Mouse (Mus musculus): ENCODE data around the gene Adamtsl3. TPM values are rescaled to one million over a fixed set of nuclear protein-coding genes. Genes with fewer than 3 reads are reported as not detected.

The Adamtsl3 gene
- polyA plus RNA-seq, 1 experiment from 2014 or later = 0.64 TPM

DNA sequence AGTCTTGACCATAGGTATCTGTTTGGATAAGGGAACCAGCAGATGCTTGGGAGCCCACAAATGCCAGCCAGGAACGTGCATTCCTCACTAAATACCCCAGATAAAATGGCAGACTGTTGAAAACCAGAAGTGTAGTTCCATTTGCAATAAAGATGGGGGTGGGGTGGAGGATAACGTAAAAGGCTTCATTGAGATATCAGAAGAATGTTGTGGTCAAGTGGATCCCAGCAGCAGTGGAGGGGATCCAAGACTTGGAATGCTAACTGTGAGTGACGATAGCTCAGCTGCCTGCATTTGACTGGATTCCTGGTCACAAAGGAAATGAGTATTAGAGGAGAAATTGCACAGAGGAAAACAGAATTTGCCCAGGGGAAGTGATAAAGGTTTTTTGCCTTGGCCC, 87.1 kb downstream of the Adamtsl3 start:
- no peak overlapping the region for H3K4me2 ChIP-seq (ENCODE audit: low read length)
- no peaks in the 10 kb centered on the region for H3K27me3 ChIP-seq (ENCODE audit: control insufficient read depth, insufficient read depth, low read depth, low read length)
- H3K4me1 ChIP-seq (ENCODE audit: control insufficient read depth, insufficient read depth, low read length) = peaks cover 4% of the 10 kb centered on the region; the same call in 1 of the 2 replicates
- no peak overlapping the region for H3K9ac ChIP-seq (ENCODE audit: low read depth, low read length)
- H3K27ac ChIP-seq (ENCODE audit: low read length) = no peak overlapping the region
- no peak overlapping the region for H3K4me3 ChIP-seq (ENCODE audit: low read depth, low read length)
- 74% methylated on average over 3 of the region's 3 CpGs for WGBS
- no peaks in the 10 kb centered on the region for H3K9me3 ChIP-seq (replicated peaks; ENCODE audit: control insufficient read depth, low read length, poor library complexity, severe bottlenecking)
- ATAC-seq = no peak
- H3K36me3 ChIP-seq (ENCODE audit: control insufficient read depth, insufficient read depth, low read length) = no peaks in the 10 kb centered on the region

DNA sequence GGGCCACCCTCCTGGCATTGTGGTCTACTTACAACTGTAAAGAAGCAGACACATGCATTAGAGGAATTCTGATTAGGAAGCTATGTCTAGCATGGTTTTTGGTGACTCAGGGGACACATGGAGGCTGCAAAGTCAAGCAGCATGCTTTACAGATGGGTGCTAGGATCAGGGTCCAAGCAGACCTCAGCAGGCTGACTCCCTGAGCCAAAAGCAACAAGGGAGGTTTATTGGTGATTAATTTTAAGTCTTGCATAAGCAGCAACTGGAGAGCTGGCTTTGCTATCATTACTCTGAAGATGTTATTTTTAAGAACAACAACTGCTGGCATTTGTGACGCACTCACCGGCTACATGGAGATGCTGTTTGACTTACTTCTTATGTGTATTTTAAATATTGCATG, 88.1 kb downstream of the Adamtsl3 start:
- no peak overlapping the region for H3K4me3 ChIP-seq (ENCODE audit: low read depth, low read length)
- H3K4me1 ChIP-seq (ENCODE audit: control insufficient read depth, insufficient read depth, low read length) = peaks cover 4% of the 10 kb centered on the region; the same call in 1 of the 2 replicates
- no peak for ATAC-seq
- H3K9me3 ChIP-seq (replicated peaks; ENCODE audit: control insufficient read depth, low read length, poor library complexity, severe bottlenecking) = no peaks in the 10 kb centered on the region
- no peaks in the 10 kb centered on the region for H3K36me3 ChIP-seq (ENCODE audit: control insufficient read depth, insufficient read depth, low read length)
- no peak overlapping the region for H3K9ac ChIP-seq (ENCODE audit: low read depth, low read length)
- H3K4me2 ChIP-seq (ENCODE audit: low read length) = no peak overlapping the region
- H3K27ac ChIP-seq (ENCODE audit: low read length) = no peak overlapping the region
- H3K27me3 ChIP-seq (ENCODE audit: control insufficient read depth, insufficient read depth, low read depth, low read length) = no peaks in the 10 kb centered on the region
- WGBS = 95% methylated on average over 2 of the region's 2 CpGs

DNA sequence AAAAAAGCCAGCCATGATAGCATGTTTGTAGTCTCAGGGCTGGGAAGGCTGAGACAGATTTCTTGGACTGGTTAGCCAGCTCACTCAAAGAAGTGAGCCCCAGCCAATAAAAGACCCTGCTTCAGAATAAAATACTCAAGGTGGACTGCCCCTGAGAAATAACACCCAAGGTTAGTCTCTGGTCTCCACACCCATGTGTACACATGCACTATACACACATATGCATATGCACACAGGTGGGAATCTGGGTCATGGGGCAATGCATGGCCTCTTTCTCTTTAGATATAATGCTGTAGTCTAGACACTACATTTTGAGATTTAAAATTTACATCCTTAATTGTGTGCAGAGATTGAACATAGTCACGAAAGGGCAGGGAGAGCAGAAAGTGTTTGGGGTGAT, 88.8 kb downstream of the Adamtsl3 start:
- no peaks in the 10 kb centered on the region for H3K9me3 ChIP-seq (replicated peaks; ENCODE audit: control insufficient read depth, low read length, poor library complexity, severe bottlenecking)
- ATAC-seq = no peak
- no peak overlapping the region for H3K27ac ChIP-seq (ENCODE audit: low read length)
- no peak overlapping the region for H3K9ac ChIP-seq (ENCODE audit: low read depth, low read length)
- H3K4me3 ChIP-seq (ENCODE audit: low read depth, low read length) = no peak overlapping the region
- WGBS = 93% methylated on average over 1 of the region's 1 CpGs
- no peaks in the 10 kb centered on the region for H3K36me3 ChIP-seq (ENCODE audit: control insufficient read depth, insufficient read depth, low read length)
- no peaks in the 10 kb centered on the region for H3K27me3 ChIP-seq (ENCODE audit: control insufficient read depth, insufficient read depth, low read depth, low read length)
- no peak overlapping the region for H3K4me2 ChIP-seq (ENCODE audit: low read length)
- H3K4me1 ChIP-seq (ENCODE audit: control insufficient read depth, insufficient read depth, low read length) = peaks cover 4% of the 10 kb centered on the region; the same call in 1 of the 2 replicates

DNA sequence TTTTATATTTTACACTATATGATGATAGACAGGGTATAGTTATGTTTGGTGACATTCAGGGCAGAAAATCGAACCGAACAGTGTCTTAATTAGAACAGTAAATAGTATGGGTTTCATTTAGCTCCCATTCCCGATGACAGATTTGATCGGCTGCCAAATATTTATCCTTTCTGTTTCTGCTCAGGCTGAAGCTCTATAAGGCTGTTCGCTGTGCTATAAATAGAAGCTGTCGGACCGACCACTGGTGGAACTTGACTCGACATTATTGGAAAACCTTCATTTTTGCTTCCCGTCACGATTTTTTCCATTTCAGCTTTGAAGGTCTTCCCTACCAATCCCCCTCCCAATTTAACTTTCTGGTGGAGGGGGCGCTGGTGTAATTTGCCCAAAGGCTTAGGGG, 89.9 kb downstream of the Adamtsl3 start:
- peaks cover 4% of the 10 kb centered on the region; the same call in 1 of the 2 replicates for H3K4me1 ChIP-seq (ENCODE audit: control insufficient read depth, insufficient read depth, low read length)
- no peak overlapping the region for H3K9ac ChIP-seq (ENCODE audit: low read depth, low read length)
- H3K27me3 ChIP-seq (ENCODE audit: control insufficient read depth, insufficient read depth, low read depth, low read length) = no peaks in the 10 kb centered on the region
- no peak for ATAC-seq
- H3K9me3 ChIP-seq (replicated peaks; ENCODE audit: control insufficient read depth, low read length, poor library complexity, severe bottlenecking) = no peaks in the 10 kb centered on the region
- no peak overlapping the region for H3K27ac ChIP-seq (ENCODE audit: low read length)
- no peaks in the 10 kb centered on the region for H3K36me3 ChIP-seq (ENCODE audit: control insufficient read depth, insufficient read depth, low read length)
- H3K4me2 ChIP-seq (ENCODE audit: low read length) = no peak overlapping the region; the same call in 1 of the 2 replicates
- WGBS = 64% methylated on average over 11 of the region's 11 CpGs
- H3K4me3 ChIP-seq (ENCODE audit: low read depth, low read length) = no peak overlapping the region

DNA sequence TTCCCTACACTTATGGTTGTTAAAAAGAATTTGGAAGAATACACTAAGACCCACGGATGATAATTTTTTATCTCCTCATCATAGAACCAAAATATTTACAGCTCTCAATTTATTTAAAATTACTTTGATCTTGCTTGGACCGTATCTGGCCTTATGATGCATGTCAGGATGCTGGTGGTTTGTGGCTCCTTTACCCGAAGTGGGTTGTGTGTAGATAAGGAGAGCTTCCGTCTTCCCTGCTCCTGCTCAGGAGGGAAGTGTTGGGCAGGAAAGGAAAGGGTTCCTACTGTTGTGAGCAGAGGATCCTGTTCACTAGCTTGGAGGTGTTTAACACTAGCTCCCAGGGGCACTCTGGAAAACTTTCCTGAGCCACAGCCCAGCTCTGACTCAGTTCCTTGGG, 94.0 kb downstream of the Adamtsl3 start:
- Histone ChIP-seq H3K9ac (ENCODE audit: low read depth, low read length) (no peak overlapping the region), H3K9me3 (replicated peaks; ENCODE audit: control insufficient read depth, low read length, poor library complexity, severe bottlenecking) (no peaks in the 10 kb centered on the region), H3K36me3 (ENCODE audit: control insufficient read depth, insufficient read depth, low read length) (no peaks in the 10 kb centered on the region), H3K4me2 (ENCODE audit: low read length) (no peak overlapping the region), H3K4me1 (ENCODE audit: control insufficient read depth, insufficient read depth, low read length) (peaks cover 2% of the 10 kb centered on the region; the same call in 1 of the 2 replicates), H3K27ac (ENCODE audit: low read length) (no peak overlapping the region), H3K4me3 (ENCODE audit: low read depth, low read length) (no peak overlapping the region), H3K27me3 (ENCODE audit: control insufficient read depth, insufficient read depth, low read depth, low read length) (no peaks in the 10 kb centered on the region)
- 82% methylated on average over 4 of the region's 4 CpGs for WGBS
- no peak for ATAC-seq

DNA sequence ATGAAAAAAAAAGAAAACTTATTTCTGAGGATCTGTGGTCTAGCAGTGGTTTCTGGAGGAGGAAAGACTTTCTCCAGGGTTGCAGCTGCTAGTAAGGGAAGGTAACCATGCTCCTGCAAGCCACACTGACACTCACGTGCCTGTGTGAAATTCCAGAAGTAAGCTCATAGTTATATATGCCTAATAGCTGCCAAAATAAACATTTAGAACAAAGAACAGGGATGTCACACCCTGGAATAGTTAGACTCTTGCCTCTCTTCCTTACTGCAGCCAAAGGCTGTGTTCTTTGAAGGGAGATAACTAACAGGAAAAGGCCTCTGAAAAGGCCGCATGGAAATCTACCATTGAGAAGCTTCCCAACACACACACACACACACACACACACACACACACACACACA, 96.1 kb downstream of the Adamtsl3 start:
- H3K4me2 ChIP-seq (ENCODE audit: low read length) = no peak overlapping the region
- no peaks in the 10 kb centered on the region for H3K4me1 ChIP-seq (ENCODE audit: control insufficient read depth, insufficient read depth, low read length)
- H3K4me3 ChIP-seq (ENCODE audit: low read depth, low read length) = no peak overlapping the region
- H3K27ac ChIP-seq (ENCODE audit: low read length) = no peak overlapping the region
- H3K9ac ChIP-seq (ENCODE audit: low read depth, low read length) = no peak overlapping the region
- no peaks in the 10 kb centered on the region for H3K36me3 ChIP-seq (ENCODE audit: control insufficient read depth, insufficient read depth, low read length)
- H3K27me3 ChIP-seq (ENCODE audit: control insufficient read depth, insufficient read depth, low read depth, low read length) = no peaks in the 10 kb centered on the region
- ATAC-seq = no peak
- H3K9me3 ChIP-seq (replicated peaks; ENCODE audit: control insufficient read depth, low read length, poor library complexity, severe bottlenecking) = no peaks in the 10 kb centered on the region
- WGBS = 76% methylated on average over 2 of the region's 2 CpGs

DNA sequence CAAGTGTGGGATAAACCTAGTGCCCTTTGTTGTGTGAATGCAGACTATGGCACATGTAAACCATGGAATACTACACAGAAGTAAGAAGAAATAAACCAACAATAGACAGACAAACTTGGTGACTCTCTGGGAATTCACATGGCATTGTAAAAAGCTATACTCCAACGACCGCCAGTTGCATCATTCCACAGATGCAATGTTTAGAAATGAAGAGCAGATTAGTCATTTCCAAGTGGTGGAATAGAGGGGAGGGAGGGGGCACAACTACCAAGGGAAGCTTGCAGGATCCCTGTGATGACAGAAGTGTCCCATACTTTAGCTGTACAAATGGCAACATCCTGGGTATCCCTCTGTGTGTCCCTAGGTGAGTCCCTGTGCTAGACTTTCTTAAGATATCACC, 97.7 kb downstream of the Adamtsl3 start:
- H3K4me2 ChIP-seq (ENCODE audit: low read length) = no peak overlapping the region
- 87% methylated on average over 2 of the region's 2 CpGs for WGBS
- H3K4me1 ChIP-seq (ENCODE audit: control insufficient read depth, insufficient read depth, low read length) = no peaks in the 10 kb centered on the region
- no peak for ATAC-seq
- H3K27ac ChIP-seq (ENCODE audit: low read length) = no peak overlapping the region
- H3K36me3 ChIP-seq (ENCODE audit: control insufficient read depth, insufficient read depth, low read length) = no peaks in the 10 kb centered on the region
- no peaks in the 10 kb centered on the region for H3K27me3 ChIP-seq (ENCODE audit: control insufficient read depth, insufficient read depth, low read depth, low read length)
- H3K9ac ChIP-seq (ENCODE audit: low read depth, low read length) = no peak overlapping the region
- H3K9me3 ChIP-seq (replicated peaks; ENCODE audit: control insufficient read depth, low read length, poor library complexity, severe bottlenecking) = no peaks in the 10 kb centered on the region
- no peak overlapping the region for H3K4me3 ChIP-seq (ENCODE audit: low read depth, low read length)

DNA sequence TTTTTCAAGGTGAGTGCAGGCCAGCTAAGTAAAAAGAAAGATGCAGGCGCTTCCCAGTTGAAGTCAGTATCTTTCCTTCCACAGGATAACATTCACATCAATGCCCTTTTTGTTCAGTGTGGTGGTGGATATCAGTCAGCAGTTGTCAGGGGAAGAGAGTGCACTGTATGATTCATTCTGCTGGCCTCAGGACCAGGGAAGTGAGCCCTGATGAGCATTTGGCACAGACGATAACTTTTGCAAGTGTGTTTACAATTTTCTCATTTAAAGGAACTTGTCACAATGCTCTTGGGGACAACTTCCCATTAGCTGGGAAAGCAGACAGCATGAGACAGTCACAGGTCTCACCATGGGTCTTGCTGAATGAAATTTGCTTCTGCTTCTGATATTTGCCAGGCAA, 122.9 kb downstream of the Adamtsl3 start:
- Histone ChIP-seq H3K27ac (ENCODE audit: low read length) (no peak overlapping the region), H3K4me3 (ENCODE audit: low read depth, low read length) (no peak overlapping the region), H3K9me3 (replicated peaks; ENCODE audit: control insufficient read depth, low read length, poor library complexity, severe bottlenecking) (no peaks in the 10 kb centered on the region), H3K27me3 (ENCODE audit: control insufficient read depth, insufficient read depth, low read depth, low read length) (no peaks in the 10 kb centered on the region), H3K36me3 (ENCODE audit: control insufficient read depth, insufficient read depth, low read length) (no peaks in the 10 kb centered on the region), H3K9ac (ENCODE audit: low read depth, low read length) (no peak overlapping the region), H3K4me1 (ENCODE audit: control insufficient read depth, insufficient read depth, low read length) (no peaks in the 10 kb centered on the region), H3K4me2 (ENCODE audit: low read length) (no peak overlapping the region)
- WGBS = 76% methylated on average over 2 of the region's 2 CpGs
- no peak for ATAC-seq

DNA sequence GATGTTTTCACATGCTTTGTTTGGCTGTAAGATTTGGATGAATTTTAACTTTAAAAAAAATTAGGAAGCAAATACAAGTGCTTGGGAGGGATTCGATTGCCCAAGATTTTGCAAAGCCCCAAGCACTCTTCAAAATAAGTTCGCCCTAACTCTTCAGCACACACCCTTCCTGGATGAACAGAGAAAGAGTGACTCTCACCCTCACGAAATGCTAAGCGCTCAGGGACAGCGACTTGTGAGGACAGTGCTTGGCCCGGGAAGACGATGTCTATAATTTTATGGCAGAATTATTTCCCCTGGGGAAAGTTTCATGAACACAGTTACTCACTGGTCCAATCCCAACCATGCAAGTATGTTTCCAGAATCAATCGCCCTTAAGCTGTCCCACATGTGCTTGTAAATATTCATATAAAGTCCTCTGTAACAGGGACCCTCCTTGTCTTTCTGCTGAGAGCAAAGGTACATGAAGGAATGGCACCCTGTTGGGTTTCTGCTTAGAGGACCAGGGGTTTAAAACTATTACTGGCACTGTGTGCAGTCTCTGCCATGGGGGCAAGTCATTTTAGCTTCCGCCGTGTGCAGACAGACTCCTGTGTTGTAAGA, 127.5 kb downstream of the Adamtsl3 start:
- Histone ChIP-seq H3K4me2 (ENCODE audit: low read length) (no peak overlapping the region), H3K4me3 (ENCODE audit: low read depth, low read length) (no peak overlapping the region), H3K4me1 (ENCODE audit: control insufficient read depth, insufficient read depth, low read length) (no peaks in the 10 kb centered on the region), H3K9me3 (replicated peaks; ENCODE audit: control insufficient read depth, low read length, poor library complexity, severe bottlenecking) (no peaks in the 10 kb centered on the region), H3K9ac (ENCODE audit: low read depth, low read length) (no peak overlapping the region), H3K27ac (ENCODE audit: low read length) (no peak overlapping the region), H3K27me3 (ENCODE audit: control insufficient read depth, insufficient read depth, low read depth, low read length) (no peaks in the 10 kb centered on the region), H3K36me3 (ENCODE audit: control insufficient read depth, insufficient read depth, low read length) (no peaks in the 10 kb centered on the region)
- no peak for ATAC-seq
- 86% methylated on average over 10 of the region's 10 CpGs for WGBS
